Mouse (Mus musculus) kidney, embryonic 14.5 days (tissue): ENCODE measurements around the gene Ccr6. TPM values are rescaled to one million over a fixed set of nuclear protein-coding genes. Genes with fewer than 3 reads are reported as not detected.
"Not testable (repeated sequence)": the region's sequence is repeated elsewhere in the genome, so short reads cannot be mapped to it uniquely, and the experiment has no call there.

Source experiments
- ATAC-seq: fragments of 200-750 bp; cut with Nextera tagmentation; 2 replicates; pipeline ENCODE4 v1.8.0; 2017; ENCODE audit warnings: moderate number of reproducible peaks, mild to moderate bottlenecking, moderate TSS enrichment, moderate library complexity; ENCODE audit not compliant: low FRiP score, low TSS enrichment
- H3K27ac ChIP-seq: fragments of 300-500 bp; sonication (generic); 2 replicates; pipeline ENCODE4 v1.5.1; 2014; ENCODE audit warnings: low read depth, mild to moderate bottlenecking, low read length, moderate library complexity, mixed read lengths
- H3K27me3 ChIP-seq: fragments of 300-500 bp; sonication (generic); 2 replicates; pipeline ENCODE4 v1.6.1; 2014; ENCODE audit warnings: mild to moderate bottlenecking, low read length; ENCODE audit not compliant: control insufficient read depth, insufficient read depth
- H3K36me3 ChIP-seq: fragments of 300-500 bp; sonication (generic); 2 replicates; pipeline ENCODE4 v1.6.1; 2014; ENCODE audit warnings: low read length, mixed read lengths; ENCODE audit not compliant: control insufficient read depth, insufficient read depth
- H3K4me1 ChIP-seq: fragments of 300-500 bp; sonication (generic); 2 replicates; pipeline ENCODE4 v1.6.1; 2014; ENCODE audit warnings: low read length, mixed read lengths; ENCODE audit not compliant: control insufficient read depth, insufficient read depth
- H3K4me2 ChIP-seq: fragments of 300-500 bp; sonication (generic); replicated peaks from 2 replicates; pipeline ENCODE4 v1.6.1; 2014; ENCODE audit warnings: low read depth, mild to moderate bottlenecking, low read length
- H3K4me3 ChIP-seq: fragments of 300-500 bp; sonication (generic); 2 replicates; pipeline ENCODE4 v1.5.1; 2014; ENCODE audit warnings: mild to moderate bottlenecking, low read length
- H3K9ac ChIP-seq: fragments of 300-500 bp; sonication (generic); 2 replicates; pipeline ENCODE4 v1.6.1; 2014; ENCODE audit warnings: low read depth, mild to moderate bottlenecking, low read length, moderate library complexity
- H3K9me3 ChIP-seq: fragments of 300-500 bp; sonication (generic); 2 replicates; pipeline ENCODE4 v1.6.1; 2016; ENCODE audit warnings: low read length; ENCODE audit not compliant: control insufficient read depth
- WGBS: fragments of 180-500 bp; shearing (Covaris S2); extraction: QIAGEN DNeasy Blood & Tissue Kit; methylation state at CpG from one replicate; pipeline ENCODE4 v1.1.7; 2014; 5-methylcytosine and 5-hydroxymethylcytosine counted together
- polyA plus RNA-seq: library from polyadenylated mRNA; unstranded; fragments of >200 nt; fragmentation: Nextera tagmentation; extraction: Ambion mirVana; gene quantifications from 2 replicates; pipeline ENCODE4 v1.2.1, GENCODE M21; 2014

Gene Ccr6
- polyA plus RNA-seq: not detected in 2 replicates

DNA sequence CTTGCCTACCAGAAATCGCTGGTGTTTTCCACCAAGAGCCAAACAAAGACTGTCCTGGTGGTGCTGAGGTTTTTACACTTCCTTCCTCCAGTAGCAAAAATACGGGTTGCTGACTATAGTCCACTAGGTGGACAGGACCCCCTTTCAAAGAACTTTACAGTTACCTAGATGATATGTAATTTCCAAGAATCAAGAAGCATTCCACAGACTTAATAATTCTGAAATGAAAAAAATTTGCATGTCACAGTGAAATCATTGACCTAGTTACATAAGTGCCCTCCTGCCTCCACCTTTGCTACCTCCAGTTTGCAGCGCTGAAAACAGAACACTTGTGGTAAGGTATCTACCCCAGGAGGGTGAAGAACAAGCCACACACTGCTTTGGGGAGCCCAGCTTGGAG is at the start of gene Ccr6:
Gene Ccr6 (plus strand): TSS at position 301 of the 400 bp plus-strand sequence.
- H3K4me1 ChIP-seq: peaks cover 3% of the 10 kb centered on the region; the same call in 1 of the 2 replicates
- no peaks in the 10 kb centered on the region for H3K27me3 ChIP-seq
- no peak within 1 kb of the TSS for H3K4me2 ChIP-seq
- no peak for ATAC-seq
- no peak within 1 kb of the TSS for H3K9ac ChIP-seq
- H3K36me3 ChIP-seq: no peaks in the 10 kb centered on the region
- 81% methylated on average over 3 of the region's 3 CpGs for WGBS
- no peak within 1 kb of the TSS for H3K4me3 ChIP-seq
- no peak within 1 kb of the TSS for H3K27ac ChIP-seq
- H3K9me3 ChIP-seq: no peaks in the 10 kb centered on the region

GRCm38 (mm10) chr17:8193678-8194077 is 42.2 kb upstream of the Ccr6 start:
- Histone ChIP-seq H3K27me3 (no peaks in the 10 kb centered on the region), H3K4me2 (no peak overlapping the region), H3K4me3 (no peak overlapping the region), H3K36me3 (peaks cover 61% of the 10 kb centered on the region), H3K9ac (no peak overlapping the region), H3K4me1 (no peaks in the 10 kb centered on the region), H3K27ac (no peak overlapping the region), H3K9me3 (no peaks in the 10 kb centered on the region)
- 54% methylated on average over 8 of the region's 8 CpGs for WGBS
- 0 out of 2 replicates have a peak, but pooled peaks have one; percentile 35 for ATAC-seq

DNA sequence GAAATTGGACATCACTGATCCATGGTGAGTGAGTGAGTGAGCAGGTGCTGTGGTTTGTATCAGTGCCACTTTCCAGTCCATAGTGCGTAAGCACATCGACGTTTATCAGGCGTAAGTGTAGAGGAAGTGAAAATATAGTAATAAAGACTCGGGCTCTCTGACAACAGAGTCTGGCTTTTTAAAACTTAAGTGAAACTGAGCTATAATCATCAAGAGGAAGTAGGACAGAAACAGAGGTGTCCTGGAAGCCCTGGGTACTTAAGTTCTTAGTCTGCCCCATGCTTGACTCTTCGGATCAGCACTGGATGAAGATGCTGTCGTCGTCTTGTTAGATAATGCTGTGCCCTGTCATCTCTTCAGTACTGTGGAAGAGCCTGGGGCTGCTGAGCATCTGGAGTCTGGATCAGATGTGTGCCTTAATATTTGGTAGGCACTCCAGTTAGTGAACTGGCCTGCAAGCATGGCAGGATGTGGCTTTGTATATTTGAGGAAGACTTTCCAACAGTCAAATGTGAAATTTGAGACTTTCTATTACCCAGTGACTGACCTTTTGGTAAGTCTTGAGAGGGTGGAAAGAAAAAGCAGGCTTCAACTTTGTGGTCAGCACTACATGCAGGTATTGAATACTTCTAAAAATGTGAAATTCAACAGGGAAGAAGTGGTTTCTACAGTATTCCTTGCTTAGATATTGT is 40.0 kb upstream of the Ccr6 start:
- peaks cover 41% of the 10 kb centered on the region for H3K36me3 ChIP-seq
- ATAC-seq: no peak
- 95% methylated on average over 8 of the region's 8 CpGs for WGBS
- no peak overlapping the region for H3K4me2 ChIP-seq
- H3K27ac ChIP-seq: no peak overlapping the region
- no peaks in the 10 kb centered on the region for H3K27me3 ChIP-seq
- no peaks in the 10 kb centered on the region for H3K4me1 ChIP-seq
- no peak overlapping the region for H3K9ac ChIP-seq
- H3K4me3 ChIP-seq: no peak overlapping the region
- H3K9me3 ChIP-seq: no peaks in the 10 kb centered on the region

DNA sequence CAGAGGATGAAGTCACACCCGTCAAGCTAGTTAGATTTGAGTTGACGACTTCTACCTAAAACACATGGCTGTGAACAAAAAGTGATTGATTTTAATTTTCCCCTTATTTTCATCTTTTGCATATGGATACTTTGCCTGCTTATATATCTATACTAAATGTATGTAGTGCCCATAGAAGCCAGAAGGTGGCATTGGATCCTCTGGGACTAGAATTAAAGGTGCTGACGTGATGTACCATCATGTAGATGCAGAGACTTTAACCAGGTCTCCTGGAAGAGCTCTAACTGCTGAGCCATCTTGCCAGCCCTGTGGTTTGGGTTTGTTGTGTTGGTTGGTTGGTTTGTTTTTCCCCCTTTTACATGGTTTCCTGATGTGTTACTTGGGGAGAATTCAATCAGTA is 38.2 kb upstream of the Ccr6 start:
- WGBS: 68% methylated on average over 3 of the region's 3 CpGs

GRCm38 (mm10) chr17:8199067-8199935 is 36.5 kb upstream of the Ccr6 start:
- no peak for ATAC-seq
- no peaks in the 10 kb centered on the region for H3K9me3 ChIP-seq
- H3K4me1 ChIP-seq: no peaks in the 10 kb centered on the region
- H3K27ac ChIP-seq: no peak overlapping the region
- H3K4me2 ChIP-seq: no peak overlapping the region
- no peak overlapping the region for H3K9ac ChIP-seq
- no peak overlapping the region for H3K4me3 ChIP-seq
- 87% methylated on average over 11 of the region's 11 CpGs for WGBS
- peaks cover 15% of the 10 kb centered on the region for H3K36me3 ChIP-seq
- H3K27me3 ChIP-seq: no peaks in the 10 kb centered on the region

More for the DNA sequence above, 38.2 kb upstream of the Ccr6 start:
- ATAC-seq: no peak
- no peak overlapping the region for H3K4me2 ChIP-seq
- H3K27ac ChIP-seq: no peak overlapping the region
- no peaks in the 10 kb centered on the region for H3K9me3 ChIP-seq
- no peak overlapping the region for H3K4me3 ChIP-seq
- H3K9ac ChIP-seq: no peak overlapping the region
- peaks cover 28% of the 10 kb centered on the region for H3K36me3 ChIP-seq
- H3K27me3 ChIP-seq: no peaks in the 10 kb centered on the region
- no peaks in the 10 kb centered on the region for H3K4me1 ChIP-seq

DNA sequence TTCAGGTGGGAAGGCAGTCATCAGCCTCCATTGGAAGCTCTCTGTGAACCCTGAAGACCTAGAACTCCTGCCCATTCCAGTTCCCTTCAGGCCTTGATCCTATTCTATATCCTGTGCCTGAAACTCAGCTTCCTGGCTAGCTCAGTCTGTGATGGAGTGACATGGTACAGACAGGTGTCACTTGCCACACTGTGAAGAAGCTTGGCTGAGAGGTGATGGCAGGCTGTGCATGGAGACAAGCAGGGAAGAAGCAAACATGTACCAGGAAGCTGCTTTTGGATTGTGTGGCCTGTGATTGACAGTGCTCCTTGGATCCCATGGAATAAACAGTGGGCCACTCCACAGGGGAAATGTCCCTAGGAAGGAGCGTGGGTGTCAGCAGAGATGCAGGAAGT is 35.9 kb upstream of the Ccr6 start:
- no peak overlapping the region for H3K27ac ChIP-seq
- WGBS: 81% methylated on average over 1 of the region's 1 CpGs
- H3K4me3 ChIP-seq: no peak overlapping the region
- H3K4me2 ChIP-seq: no peak overlapping the region
- peaks cover 9% of the 10 kb centered on the region; the same call in 1 of the 2 replicates for H3K36me3 ChIP-seq
- no peaks in the 10 kb centered on the region for H3K9me3 ChIP-seq
- ATAC-seq: no peak
- no peak overlapping the region for H3K9ac ChIP-seq
- no peaks in the 10 kb centered on the region for H3K4me1 ChIP-seq
- no peaks in the 10 kb centered on the region for H3K27me3 ChIP-seq

DNA sequence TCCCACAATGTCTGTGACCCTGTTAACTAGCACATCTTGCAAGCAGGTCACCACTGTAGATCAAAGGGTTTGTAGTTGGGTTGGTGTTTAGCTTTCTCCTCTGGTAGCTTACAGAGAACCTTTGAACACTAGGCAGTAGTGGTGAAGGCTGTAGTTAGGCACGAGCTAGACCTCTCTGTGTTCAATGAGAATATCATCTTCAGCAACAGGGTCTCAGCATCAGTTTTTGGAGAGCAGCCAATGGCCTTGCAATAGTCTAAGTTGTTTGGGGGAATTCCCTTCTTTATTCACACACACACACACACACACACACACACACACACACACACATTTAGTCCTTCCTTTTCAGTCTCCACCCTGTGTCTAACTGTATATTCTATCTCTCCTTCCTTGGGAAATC is 32.4 kb upstream of the Ccr6 start:
- H3K27ac ChIP-seq: no peak overlapping the region
- ATAC-seq: no peak
- H3K4me3 ChIP-seq: no peak overlapping the region
- H3K4me1 ChIP-seq: no peaks in the 10 kb centered on the region
- no peak overlapping the region for H3K9ac ChIP-seq
- H3K4me2 ChIP-seq: no peak overlapping the region
- no peaks in the 10 kb centered on the region for H3K27me3 ChIP-seq
- H3K36me3 ChIP-seq: no peaks in the 10 kb centered on the region
- WGBS: 83% methylated on average over 1 of the region's 1 CpGs
- no peaks in the 10 kb centered on the region for H3K9me3 ChIP-seq

DNA sequence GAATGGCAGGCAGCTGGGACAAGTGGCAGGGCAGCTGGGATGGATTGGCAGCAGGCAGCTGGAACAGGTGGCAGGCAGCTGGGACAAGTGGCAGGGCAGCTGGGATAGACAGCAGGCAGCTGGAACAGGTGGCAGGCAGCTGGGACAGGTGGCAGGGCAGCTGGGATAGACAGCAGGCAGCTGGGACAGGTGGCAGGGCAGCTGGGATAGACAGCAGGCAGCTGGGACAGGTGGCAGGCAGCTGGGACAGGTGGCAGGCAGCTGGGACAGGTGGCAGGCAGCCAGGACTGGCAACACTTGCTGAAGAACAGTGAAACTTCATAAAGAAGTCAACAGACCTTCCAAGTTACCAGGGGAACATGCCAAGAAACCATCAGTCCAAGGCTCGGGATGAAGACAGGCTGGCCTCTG is 30.6 kb upstream of the Ccr6 start:
- not testable (repeated sequence) for H3K36me3 ChIP-seq, H3K4me3 ChIP-seq, H3K9me3 ChIP-seq, H3K27me3 ChIP-seq, ATAC-seq, H3K27ac ChIP-seq, H3K4me2 ChIP-seq, H3K4me1 ChIP-seq, H3K9ac ChIP-seq
- WGBS: 76% methylated on average over 1 of the region's 1 CpGs

GRCm38 (mm10) chr17:8206691-8207090 is 29.2 kb upstream of the Ccr6 start:
- H3K9me3 ChIP-seq: no peaks in the 10 kb centered on the region
- no peak overlapping the region for H3K27ac ChIP-seq
- no peak overlapping the region for H3K9ac ChIP-seq
- WGBS: 89% methylated on average over 5 of the region's 5 CpGs
- H3K27me3 ChIP-seq: no peaks in the 10 kb centered on the region
- no peak overlapping the region for H3K4me3 ChIP-seq
- no peak overlapping the region for H3K4me2 ChIP-seq
- H3K36me3 ChIP-seq: no peaks in the 10 kb centered on the region
- ATAC-seq: no peak
- H3K4me1 ChIP-seq: no peaks in the 10 kb centered on the region
